Mouse (Mus musculus) lung, postnatal 14 days (tissue): Measurements from ENCODE around the gene Gm19935.

ENCODE experiments used
- DNase-seq: peaks from one replicate; pipeline ENCODE4 v3.0.0; 2021

The Gm19935 gene

DNA sequence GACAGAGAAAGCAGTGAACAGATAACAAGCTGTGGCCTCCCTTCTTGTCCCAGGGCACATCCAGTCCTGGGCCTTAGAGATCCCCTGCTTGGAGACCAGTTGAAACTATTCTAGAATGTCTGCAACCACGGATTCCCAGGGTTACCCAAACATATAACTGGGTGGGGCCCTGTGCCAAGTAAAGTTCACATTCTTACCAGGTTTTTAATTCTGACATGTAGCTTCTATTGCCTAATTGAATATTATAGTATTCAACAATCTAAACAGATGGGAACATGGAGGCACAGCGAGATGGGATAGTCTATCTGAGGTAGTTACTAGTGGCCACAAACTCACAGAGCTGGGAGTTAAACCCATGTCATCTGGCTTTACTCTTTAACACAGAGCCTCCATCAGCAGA, at the start of gene Gm19935:
Gene Gm19935 (minus strand): TSS at position 101 of the 400 bp plus-strand sequence.
- DNase-seq = no peak

- no peak for DNase-seq
Measured at GRCm38 (mm10) chr8:90862038-90862437, 44.8 kb upstream of the Gm19935 start.

GRCm38 (mm10) chr8:90861266-90861944, 44.2 kb upstream of the Gm19935 start:
- no peak for DNase-seq

DNA sequence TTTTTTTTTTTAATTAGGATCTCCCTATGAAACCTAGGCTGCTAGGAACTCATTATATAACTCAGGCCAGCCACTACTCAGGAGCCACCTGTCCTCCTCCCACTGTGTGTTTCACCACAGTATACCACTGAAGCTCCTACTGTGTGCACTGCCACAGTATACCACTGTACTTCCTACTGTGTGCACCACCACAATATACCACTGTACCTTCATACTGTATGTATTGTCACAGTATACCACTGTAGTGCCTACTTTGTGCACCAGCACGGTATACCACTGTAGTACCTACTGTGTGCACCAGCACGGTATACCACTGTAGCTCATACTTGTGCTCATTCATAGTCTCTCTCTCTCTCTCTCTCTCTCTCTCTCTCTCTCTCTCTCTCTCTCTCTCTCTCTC, 40.9 kb upstream of the Gm19935 start:
- no peak for DNase-seq

GRCm38 (mm10) chr8:90856952-90857351, 39.8 kb upstream of the Gm19935 start:
- no peak for DNase-seq

- DNase-seq = no peak
Measured at GRCm38 (mm10) chr8:90856171-90856570, 39.0 kb upstream of the Gm19935 start.

GRCm38 (mm10) chr8:90854671-90855161, 37.5 kb upstream of the Gm19935 start:
- DNase-seq = peak; percentile 51

GRCm38 (mm10) chr8:90853971-90854670, 36.9 kb upstream of the Gm19935 start:
- DNase-seq = no peak

GRCm38 (mm10) chr8:90851544-90851943, 34.4 kb upstream of the Gm19935 start:
- no peak for DNase-seq

DNA sequence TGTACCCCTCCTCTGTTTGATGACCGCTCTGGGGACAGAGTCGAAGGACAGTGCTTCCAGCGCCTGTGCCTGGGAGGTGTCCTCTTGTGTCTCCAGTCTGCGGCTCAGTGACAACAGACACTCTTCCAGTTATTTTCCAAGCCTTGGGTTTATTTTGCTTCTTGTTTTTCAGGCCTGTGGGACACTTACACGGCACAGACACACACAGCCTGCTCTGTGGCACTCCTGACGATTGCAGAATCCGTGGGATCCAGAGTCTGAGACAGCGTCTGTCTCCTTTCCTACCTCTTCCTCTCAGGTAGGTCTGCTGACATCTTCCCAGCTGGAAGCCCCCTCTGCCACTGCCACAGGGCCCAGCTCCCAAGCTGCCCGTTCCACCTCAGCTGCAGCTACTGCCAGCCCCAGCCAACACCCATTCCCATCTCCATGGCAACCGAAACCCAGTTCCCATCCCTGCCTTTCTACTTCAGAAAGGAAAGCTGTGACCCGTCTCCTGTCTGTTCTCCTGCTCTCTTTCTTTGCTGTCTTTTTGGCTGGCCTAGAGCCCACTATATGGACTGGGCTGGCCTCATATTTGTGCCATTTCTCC, 32.4 kb upstream of the Gm19935 start:
- DNase-seq = no peak

GRCm38 (mm10) chr8:90847980-90848379, 30.8 kb upstream of the Gm19935 start:
- DNase-seq = no peak

DNA sequence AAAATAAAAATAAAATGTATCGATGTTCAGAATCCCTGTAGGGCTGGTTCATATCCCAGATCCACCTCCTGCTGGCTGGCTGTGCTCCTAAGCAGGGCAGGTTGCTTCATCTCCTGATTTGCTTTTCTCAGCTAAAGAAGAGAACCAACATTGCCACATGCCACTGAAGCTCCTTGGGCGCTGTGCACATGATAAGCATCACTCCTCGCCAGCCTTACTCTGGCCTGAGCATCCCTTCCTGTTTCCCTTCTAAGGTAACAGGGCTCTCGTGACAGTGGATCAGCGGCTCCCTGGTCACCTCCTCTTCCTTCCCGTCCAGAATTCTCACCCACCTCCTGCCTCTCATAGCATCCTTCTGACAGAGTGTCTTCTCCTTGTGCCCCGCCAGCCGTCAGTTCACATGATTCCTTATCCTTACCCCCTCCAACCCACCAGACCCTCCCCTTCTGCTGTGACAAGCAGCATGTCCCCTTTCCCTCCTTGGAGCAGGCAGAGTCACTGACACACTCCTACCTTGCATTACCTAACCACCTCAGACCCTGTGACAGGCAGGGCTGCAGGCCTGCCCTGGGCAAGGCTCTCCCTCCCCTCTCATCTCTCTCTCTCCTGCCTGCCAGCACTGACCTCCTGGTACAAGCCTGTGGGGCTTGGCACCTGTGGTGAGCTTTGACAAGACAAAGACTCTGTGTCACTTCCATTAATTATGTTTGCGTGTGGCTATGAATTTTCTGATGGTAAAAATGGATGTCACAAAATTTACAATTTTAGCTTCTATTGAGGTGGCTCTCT, 27.2 kb upstream of the Gm19935 start:
- DNase-seq = no peak

- DNase-seq = no peak
Measured at GRCm38 (mm10) chr8:90843127-90843526, 25.9 kb upstream of the Gm19935 start.

DNA sequence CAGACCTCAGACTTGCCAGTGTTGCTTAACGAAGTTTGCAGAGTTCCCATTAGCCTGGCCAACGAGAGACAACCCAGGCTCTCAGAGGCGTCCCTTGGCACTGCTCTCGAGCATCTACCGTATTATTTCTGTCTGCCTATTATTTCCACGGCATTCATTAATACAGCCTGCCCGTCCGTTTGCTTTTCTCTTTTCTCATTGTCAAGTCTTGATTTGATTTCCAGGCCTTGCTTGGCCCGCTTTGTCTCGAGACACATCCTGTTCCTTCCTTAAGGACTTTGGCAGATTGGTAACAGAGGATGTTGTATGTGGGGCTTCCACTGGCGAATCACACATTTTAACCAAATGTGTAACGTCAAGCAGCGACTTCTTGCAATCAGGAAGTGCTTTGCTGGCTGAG, 24.1 kb upstream of the Gm19935 start:
- DNase-seq = no peak

- no peak for DNase-seq
Measured at GRCm38 (mm10) chr8:90839725-90840714, 22.8 kb upstream of the Gm19935 start.

GRCm38 (mm10) chr8:90837440-90837839, 20.2 kb upstream of the Gm19935 start:
- no peak for DNase-seq

GRCm38 (mm10) chr8:90834321-90834672, 17.1 kb upstream of the Gm19935 start:
- DNase-seq = no peak

DNA sequence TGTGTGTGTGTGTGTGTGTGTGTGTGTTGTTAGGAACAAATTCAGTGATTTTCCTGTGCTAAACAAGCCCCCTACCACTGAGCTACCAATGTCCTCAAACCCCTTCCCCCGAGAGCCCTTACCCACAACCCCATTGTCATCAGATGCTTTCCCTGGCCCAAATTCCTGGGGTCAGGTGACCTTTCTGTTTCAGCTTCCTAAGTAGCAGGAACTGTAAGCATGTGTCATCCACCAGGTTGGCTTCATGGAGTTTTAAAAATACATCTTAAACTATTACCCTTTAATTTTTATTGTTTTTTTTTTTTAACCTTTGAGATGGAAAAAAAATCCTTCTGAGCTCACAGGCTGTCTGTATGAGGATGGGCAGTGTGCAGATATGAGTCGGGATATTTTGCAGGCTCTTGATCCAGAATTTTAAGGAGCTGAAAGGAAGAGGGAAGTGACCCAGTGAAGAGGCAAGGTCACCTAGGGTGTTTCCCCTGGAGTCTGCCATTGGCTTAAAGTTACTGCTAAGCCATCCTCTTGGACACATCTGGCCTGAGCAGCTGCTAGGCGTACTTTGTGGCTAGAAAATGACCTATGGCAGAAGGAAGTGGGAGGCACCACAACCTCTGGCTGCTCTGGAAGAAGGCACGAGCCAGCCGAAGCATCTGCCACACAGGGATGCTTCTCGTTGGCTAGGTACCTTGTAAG, 16.6 kb upstream of the Gm19935 start:
- DNase-seq = no peak

- no peak for DNase-seq
Measured at GRCm38 (mm10) chr8:90832576-90833289, 15.5 kb upstream of the Gm19935 start.

DNA sequence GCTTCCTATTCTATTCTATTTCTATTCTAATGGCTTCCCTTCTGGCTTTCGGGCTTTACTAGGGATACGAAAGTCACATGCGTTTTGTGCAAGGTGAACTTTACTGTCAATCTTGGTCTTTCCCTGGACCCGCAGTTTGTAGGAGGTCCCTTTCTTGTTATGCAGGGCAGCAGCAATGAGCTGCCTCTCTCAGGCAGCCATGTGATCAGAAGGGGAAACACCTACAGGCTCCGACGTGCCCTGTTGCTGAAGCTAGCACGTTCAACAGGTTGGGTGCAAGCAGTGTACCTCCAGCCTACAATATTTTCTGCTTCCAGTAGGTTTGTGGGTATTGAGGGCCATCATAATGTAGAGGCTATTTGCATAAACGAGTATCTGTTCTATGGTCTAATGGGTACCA, 13.8 kb upstream of the Gm19935 start:
- no peak for DNase-seq

GRCm38 (mm10) chr8:90829825-90830224, 12.6 kb upstream of the Gm19935 start:
- DNase-seq = no peak
